Mouse (Mus musculus) adipocyte (in vitro differentiated cells): ENCODE data around the gene Wdr61.
A peak's percentile ranks its signal among the peaks of the same experiment; 100 is the strongest.

Experiments used
- DNase-seq: peaks from one replicate; pipeline ENCODE4 v3.0.0-alpha.2; 2016; ENCODE audit warnings: low spot score

Wdr61 gene

GRCm38 (mm10) chr9:54676531-54676986 lies 57.8 kb downstream of the Wdr61 start:
- DNase-seq = peak; percentile 87

GRCm38 (mm10) chr9:54673887-54674286 lies 60.4 kb downstream of the Wdr61 start:
- no peak for DNase-seq

- no peak for DNase-seq
These were observed 62.4 kb downstream of the Wdr61 start for GRCm38 (mm10) chr9:54671962-54672361.

- no peak for DNase-seq
These were observed 65.9 kb downstream of the Wdr61 start for GRCm38 (mm10) chr9:54668455-54668854.

GRCm38 (mm10) chr9:54666116-54666515 lies 68.2 kb downstream of the Wdr61 start:
- DNase-seq = no peak
